Mouse (Mus musculus): Measurements from ENCODE around the gene Slc2a3. TPM values are rescaled to one million over a fixed set of nuclear protein-coding genes. Genes with fewer than 3 reads are reported as not detected.
"Not testable (repeated sequence)": the region's sequence is repeated elsewhere in the genome, so short reads cannot be mapped to it uniquely, and the experiment has no call there.

Slc2a3 gene
- polyA plus RNA-seq, 1 experiment from 2014 or later: 10.3 TPM

GRCm38 (mm10) chr6:122706337-122706840 lies 95.1 kb downstream of the Slc2a3 start:
- H3K9ac ChIP-seq (ENCODE audit: low read length): no peak overlapping the region
- H3K27me3 ChIP-seq (ENCODE audit: control insufficient read depth, insufficient read depth, low read length): peaks cover 9% of the 10 kb centered on the region; the same call in 1 of the 2 replicates
- no peaks in the 10 kb centered on the region for H3K9me3 ChIP-seq (ENCODE audit: control insufficient read depth, low read length)
- H3K4me2 ChIP-seq (ENCODE audit: low read length): no peak overlapping the region
- no peak overlapping the region for H3K27ac ChIP-seq (replicated peaks in 1 of 2; ENCODE audit: control insufficient read depth in 1 of 2, insufficient read depth in 1 of 2, low read depth in 2 of 2, low read length in 2 of 2)
- peaks cover 9 to 17% of the 10 kb centered on the region in 2 experiments; a peak in 3 of 4 replicates for H3K4me1 ChIP-seq (ENCODE audit: control insufficient read depth in 2 of 2, insufficient read depth in 2 of 2, low read length in 2 of 2)
- no peaks in the 10 kb centered on the region for H3K36me3 ChIP-seq (ENCODE audit: control insufficient read depth, insufficient read depth, low read length)
- no peak overlapping the region for H3K4me3 ChIP-seq (ENCODE audit: control insufficient read depth in 1 of 2, insufficient read depth in 1 of 2, low read depth in 1 of 2, low read length in 2 of 2)
- no peak for ATAC-seq (ENCODE audit: insufficient number of reproducible peaks, insufficient read depth, low FRiP score, low read depth)
- 73% methylated on average over 12 of the region's 12 CpGs for WGBS

GRCm38 (mm10) chr6:122703706-122704105 lies 97.7 kb downstream of the Slc2a3 start:
- no peak for ATAC-seq (ENCODE audit: insufficient number of reproducible peaks, insufficient read depth, low FRiP score, low read depth)
- Histone ChIP-seq H3K9ac (ENCODE audit: low read length) (no peak overlapping the region), H3K9me3 (ENCODE audit: control insufficient read depth, low read length) (no peaks in the 10 kb centered on the region), H3K36me3 (ENCODE audit: control insufficient read depth, insufficient read depth, low read length) (no peaks in the 10 kb centered on the region), H3K27ac (replicated peaks in 1 of 2; ENCODE audit: control insufficient read depth in 1 of 2, insufficient read depth in 1 of 2, low read depth in 2 of 2, low read length in 2 of 2) (peak overlapping the region; percentile 90 to 94; a peak in 3 of 4 replicates), H3K27me3 (ENCODE audit: control insufficient read depth, insufficient read depth, low read length) (peaks cover 9% of the 10 kb centered on the region; the same call in 1 of the 2 replicates), H3K4me2 (ENCODE audit: low read length) (peak overlapping the region; percentile 69), H3K4me1 (ENCODE audit: control insufficient read depth in 2 of 2, insufficient read depth in 2 of 2, low read length in 2 of 2) (peaks cover 9 to 17% of the 10 kb centered on the region in 2 experiments; a peak in 3 of 4 replicates), H3K4me3 (ENCODE audit: control insufficient read depth in 1 of 2, insufficient read depth in 1 of 2, low read depth in 1 of 2, low read length in 2 of 2) (no peak overlapping the region)
- 21% methylated on average over 1 of the region's 1 CpGs for WGBS

GRCm38 (mm10) chr6:122703251-122703650 lies 98.2 kb downstream of the Slc2a3 start:
- 0 out of 2 replicates have a peak overlapping the region, but pooled peaks have one; percentile 67 for H3K9ac ChIP-seq (ENCODE audit: low read length)
- WGBS: 10% methylated on average over 6 of the region's 6 CpGs
- no peaks in the 10 kb centered on the region for H3K9me3 ChIP-seq (ENCODE audit: control insufficient read depth, low read length)
- H3K4me2 ChIP-seq (ENCODE audit: low read length): peak overlapping the region; percentile 69
- peak overlapping the region; percentile 90 to 94 for H3K27ac ChIP-seq (replicated peaks in 1 of 2; ENCODE audit: control insufficient read depth in 1 of 2, insufficient read depth in 1 of 2, low read depth in 2 of 2, low read length in 2 of 2)
- no peak for ATAC-seq (ENCODE audit: insufficient number of reproducible peaks, insufficient read depth, low FRiP score, low read depth)
- H3K4me1 ChIP-seq (ENCODE audit: control insufficient read depth in 2 of 2, insufficient read depth in 2 of 2, low read length in 2 of 2): peaks cover 9 to 17% of the 10 kb centered on the region in 2 experiments; a peak in 3 of 4 replicates
- H3K36me3 ChIP-seq (ENCODE audit: control insufficient read depth, insufficient read depth, low read length): no peaks in the 10 kb centered on the region
- H3K4me3 ChIP-seq (ENCODE audit: control insufficient read depth in 1 of 2, insufficient read depth in 1 of 2, low read depth in 1 of 2, low read length in 2 of 2): peak overlapping the region; percentile 37 to 38; a peak in 2 of 4 replicates
- H3K27me3 ChIP-seq (ENCODE audit: control insufficient read depth, insufficient read depth, low read length): peaks cover 4% of the 10 kb centered on the region; the same call in 1 of the 2 replicates

GRCm38 (mm10) chr6:122702480-122703124 lies 98.8 kb downstream of the Slc2a3 start:
- Histone ChIP-seq H3K4me3 (ENCODE audit: control insufficient read depth in 1 of 2, insufficient read depth in 1 of 2, low read depth in 1 of 2, low read length in 2 of 2) (peak overlapping the region; percentile 37 to 38), H3K4me2 (ENCODE audit: low read length) (peak overlapping the region; percentile 69), H3K9me3 (ENCODE audit: control insufficient read depth, low read length) (no peaks in the 10 kb centered on the region), H3K9ac (ENCODE audit: low read length) (peak overlapping the region; percentile 67), H3K4me1 (ENCODE audit: control insufficient read depth in 2 of 2, insufficient read depth in 2 of 2, low read length in 2 of 2) (peaks cover 9 to 17% of the 10 kb centered on the region in 2 experiments; a peak in 3 of 4 replicates), H3K27me3 (ENCODE audit: control insufficient read depth, insufficient read depth, low read length) (0 out of 2 replicates have a peak, but pooled peaks cover under 1% of the 10 kb centered on the region), H3K27ac (replicated peaks in 1 of 2; ENCODE audit: control insufficient read depth in 1 of 2, insufficient read depth in 1 of 2, low read depth in 2 of 2, low read length in 2 of 2) (peak overlapping the region; percentile 90 to 94), H3K36me3 (ENCODE audit: control insufficient read depth, insufficient read depth, low read length) (no peaks in the 10 kb centered on the region)
- WGBS: 2% methylated on average over 20 of the region's 20 CpGs
- peak; percentile 94 for ATAC-seq (ENCODE audit: insufficient number of reproducible peaks, insufficient read depth, low FRiP score, low read depth)

- Histone ChIP-seq H3K4me1 (ENCODE audit: control insufficient read depth in 2 of 2, insufficient read depth in 2 of 2, low read length in 2 of 2) (peaks cover 9 to 17% of the 10 kb centered on the region in 2 experiments; a peak in 3 of 4 replicates), H3K27me3 (ENCODE audit: control insufficient read depth, insufficient read depth, low read length) (no peaks in the 10 kb centered on the region), H3K9ac (ENCODE audit: low read length) (no peak overlapping the region; the same call in 1 of the 2 replicates), H3K4me2 (ENCODE audit: low read length) (peak overlapping the region; percentile 69; the same call in 1 of the 2 replicates), H3K9me3 (ENCODE audit: control insufficient read depth, low read length) (no peaks in the 10 kb centered on the region), H3K27ac (replicated peaks in 1 of 2; ENCODE audit: control insufficient read depth in 1 of 2, insufficient read depth in 1 of 2, low read depth in 2 of 2, low read length in 2 of 2) (peak overlapping the region; percentile 90 to 94), H3K4me3 (ENCODE audit: control insufficient read depth in 1 of 2, insufficient read depth in 1 of 2, low read depth in 1 of 2, low read length in 2 of 2) (no peak overlapping the region), H3K36me3 (ENCODE audit: control insufficient read depth, insufficient read depth, low read length) (no peaks in the 10 kb centered on the region)
- ATAC-seq (ENCODE audit: insufficient number of reproducible peaks, insufficient read depth, low FRiP score, low read depth): no peak
- 72% methylated on average over 5 of the region's 5 CpGs for WGBS
Measured at GRCm38 (mm10) chr6:122701816-122702215, 99.6 kb downstream of the Slc2a3 start.

- H3K4me1 ChIP-seq (ENCODE audit: control insufficient read depth in 2 of 2, insufficient read depth in 2 of 2, low read length in 2 of 2): peaks cover 9 to 17% of the 10 kb centered on the region in 2 experiments; a peak in 3 of 4 replicates
- H3K9ac ChIP-seq (ENCODE audit: low read length); H3K9me3 ChIP-seq (ENCODE audit: control insufficient read depth, low read length); H3K36me3 ChIP-seq (ENCODE audit: control insufficient read depth, insufficient read depth, low read length); ATAC-seq (ENCODE audit: insufficient number of reproducible peaks, insufficient read depth, low FRiP score, low read depth); H3K27me3 ChIP-seq (ENCODE audit: control insufficient read depth, insufficient read depth, low read length); H3K4me3 ChIP-seq (ENCODE audit: control insufficient read depth in 1 of 2, insufficient read depth in 1 of 2, low read depth in 1 of 2, low read length in 2 of 2); H3K4me2 ChIP-seq (ENCODE audit: low read length); H3K27ac ChIP-seq (replicated peaks in 1 of 2; ENCODE audit: control insufficient read depth in 1 of 2, insufficient read depth in 1 of 2, low read depth in 2 of 2, low read length in 2 of 2): not testable (repeated sequence)
- WGBS: 75% methylated on average over 2 of the region's 2 CpGs
Measured at GRCm38 (mm10) chr6:122699628-122700027, 101.8 kb downstream of the Slc2a3 start.

- no peaks in the 10 kb centered on the region for H3K4me1 ChIP-seq (ENCODE audit: control insufficient read depth in 2 of 2, insufficient read depth in 2 of 2, low read length in 2 of 2)
- no peaks in the 10 kb centered on the region for H3K36me3 ChIP-seq (ENCODE audit: control insufficient read depth, insufficient read depth, low read length)
- H3K9me3 ChIP-seq (ENCODE audit: control insufficient read depth, low read length): no peaks in the 10 kb centered on the region
- 74% methylated on average over 3 of the region's 3 CpGs for WGBS
- no peak overlapping the region for H3K9ac ChIP-seq (ENCODE audit: low read length)
- no peak for ATAC-seq (ENCODE audit: insufficient number of reproducible peaks, insufficient read depth, low FRiP score, low read depth)
- H3K27me3 ChIP-seq (ENCODE audit: control insufficient read depth, insufficient read depth, low read length): no peaks in the 10 kb centered on the region
- no peak overlapping the region for H3K27ac ChIP-seq (replicated peaks in 1 of 2; ENCODE audit: control insufficient read depth in 1 of 2, insufficient read depth in 1 of 2, low read depth in 2 of 2, low read length in 2 of 2)
- no peak overlapping the region for H3K4me2 ChIP-seq (ENCODE audit: low read length)
- no peak overlapping the region for H3K4me3 ChIP-seq (ENCODE audit: control insufficient read depth in 1 of 2, insufficient read depth in 1 of 2, low read depth in 1 of 2, low read length in 2 of 2)
Measured at GRCm38 (mm10) chr6:122695398-122695797, 106.0 kb downstream of the Slc2a3 start.

All from heart, embryonic 14.5 days (tissue).